9 mouse cellular contexts compared by ENCODE assay signal in genomic region chr19:32372373-32372772, GRCm38 (mm10). TPM values are rescaled to one million over a fixed set of nuclear protein-coding genes. Genes with fewer than 3 reads are reported as not detected.
DNase-seq lines count a peak whose midpoint lies in the region; ATAC-seq and TF ChIP-seq lines count a peak whose summit lies in the region.
"Had no signal": no experiment of that assay in that cellular context is flagged by ENCODE, and none has a peak within 500 bp of the region (broad histone marks: within the 10 kb centered on the region; RNA-seq: fewer than 3 reads in every experiment).

No protein-coding gene starts in this region.

- DNase-seq in lung, embryonic 14.5 days = peak; percentile 73
- DNase-seq in lung, adult 2 months = no peak
- peak; percentile 73 for DNase-seq in heart, postnatal 4 days
- DNase-seq in lung, postnatal 36 days = peak; percentile 48
- no peak for DNase-seq in urinary bladder, postnatal 10 days (ENCODE audit: low spot score)
- DNase-seq in gastrocnemius, adult 8-10 months (ENCODE audit: low spot score in 2 of 2) = no peak
- DNase-seq in kidney, adult 11 months = no peak

- WGBS in lung, embryonic 14.5 days = 40% methylated on average over 4 of the region's 4 CpGs
- WGBS in lung, adult 2 months = 44% methylated on average over 4 of the region's 4 CpGs

- peak; percentile 76; the same call in 1 of the 2 replicates for ATAC-seq in lung, embryonic 14.5 days (ENCODE audit: insufficient read depth)
- ATAC-seq in common myeloid progenitor, adult 5-6 weeks (replicated peaks; ENCODE audit: low read depth, poor library complexity, severe bottlenecking) = peak; percentile 88
- ATAC-seq: Patski had no signal

- no peaks in the 10 kb centered on the region for H3K9me3 ChIP-seq in lung, embryonic 14.5 days (ENCODE audit: low read depth, low read length)

- no peaks in the 10 kb centered on the region for H3K27me3 ChIP-seq in lung, embryonic 14.5 days (ENCODE audit: insufficient read depth, low read length)
- H3K27me3 ChIP-seq: Patski had no signal

- H3K4me3 ChIP-seq in lung, embryonic 14.5 days (ENCODE audit: low read depth, low read length) = no peak overlapping the region
- H3K4me3 ChIP-seq in lung, adult 2 months (replicated peaks; ENCODE audit: extremely low read depth, low read depth, low read length) = no peak overlapping the region

- no peak overlapping the region for H3K4me2 ChIP-seq in lung, embryonic 14.5 days

- no peak for TF ChIP-seq POLR2A in lung, adult 2 months (IDR thresholded peaks at IDR 0.05; ENCODE audit: borderline replicate concordance, extremely low read depth, low read depth, low read length)

- no peak overlapping the region for H3K9ac ChIP-seq in lung, embryonic 14.5 days

- peaks cover 5% of the 10 kb centered on the region; the same call in 1 of the 2 replicates for H3K4me1 ChIP-seq in lung, embryonic 14.5 days (ENCODE audit: insufficient read depth)
- H3K4me1 ChIP-seq in lung, adult 2 months (ENCODE audit: control insufficient read depth, insufficient read depth, low read length) = peaks cover 12% of the 10 kb centered on the region; the same call in 1 of the 2 replicates

- H3K36me3 ChIP-seq in lung, embryonic 14.5 days (ENCODE audit: insufficient read depth) = no peaks in the 10 kb centered on the region

- TF ChIP-seq CTCF in lung, embryonic 14.5 days (IDR thresholded peaks at IDR 0.05; ENCODE audit: low read depth) = no peak
- TF ChIP-seq CTCF in lung, adult 2 months (IDR thresholded peaks at IDR 0.05; ENCODE audit: insufficient read depth, low read length) = no peak

- H3K27ac ChIP-seq in lung, embryonic 14.5 days (ENCODE audit: low read depth) = 0 out of 2 replicates have a peak overlapping the region, but pooled peaks have one; percentile 3

RNA-seq across cellular contexts. Expression of gene Sgms1, which starts 17.1 kb away (rescaled TPM):
- 49.7 and 50.2 TPM in 2 replicates for polyA plus RNA-seq in lung, embryonic 14.5 days (2014; fragmentation: Nextera tagmentation; extraction: Ambion mirVana)
- polyA plus RNA-seq in lung, adult 2 months (2012; rRNA removed) = 44.2 and 53.7 TPM in 2 replicates
- total RNA-seq in common myeloid progenitor, adult 5-6 weeks (2017) = 57.7 and 83.4 TPM in 2 replicates
- total RNA-seq in heart, postnatal 4 days (2021) = 10 to 100 TPM; 50.5 to 57.4 TPM
- total RNA-seq in gastrocnemius, adult 8-10 months (2022) = 10 to 100 TPM; 57.6 to 68.1 (median 61.3) TPM

Comparison
In these comparisons a context has a peak if more than half of its experiments do, and no peak if none do; other contexts are left out.
1. DNase-seq: peak in lung, embryonic 14.5 days (single experiment), heart, postnatal 4 days (single experiment) and lung, postnatal 36 days (single experiment); none in lung, adult 2 months (single experiment), urinary bladder, postnatal 10 days (single experiment), gastrocnemius, adult 8-10 months (0 of 2) and kidney, adult 11 months (single experiment).